22 mouse cellular contexts compared by ENCODE assay signal in genomic region chr16:6927661-6928060, GRCm38 (mm10).
"Had no signal": no experiment of that assay in that cellular context is flagged by ENCODE, and none has a peak within 500 bp of the region (broad histone marks: within the 10 kb centered on the region; RNA-seq: fewer than 3 reads in every experiment).

No protein-coding gene starts in this region.

- H3K9me3 ChIP-seq: limb, embryonic 10.5 days; limb, embryonic 13.5 days; liver, embryonic 12.5 days; liver, embryonic 15.5 days; lung, embryonic 15.5 days; megakaryocyte, embryonic 14.5 days; midbrain, embryonic 10.5 days; midbrain, embryonic 13.5 days; neural tube, embryonic 13.5 days had no signal

- H3K27me3 ChIP-seq: limb, embryonic 13.5 days; liver, embryonic 12.5 days; liver, embryonic 15.5 days; lung, embryonic 15.5 days; megakaryocyte, embryonic 14.5 days; midbrain, embryonic 13.5 days; neural tube, embryonic 13.5 days had no signal

- H3K4me1 ChIP-seq: limb, embryonic 10.5 days; limb, embryonic 13.5 days; liver, embryonic 12.5 days; liver, embryonic 15.5 days; lung, embryonic 15.5 days; megakaryocyte, embryonic 14.5 days; midbrain, embryonic 10.5 days; midbrain, embryonic 13.5 days; neural tube, embryonic 13.5 days had no signal

- H3K36me3 ChIP-seq: limb, embryonic 10.5 days; limb, embryonic 13.5 days; liver, embryonic 12.5 days; liver, embryonic 15.5 days; lung, embryonic 15.5 days; midbrain, embryonic 10.5 days; midbrain, embryonic 13.5 days; neural tube, embryonic 13.5 days had no signal

- DNase-seq: kidney, postnatal 25 days; layer of hippocampus, adult 9-11 months; liver; lung, adult 18-20 months; lung, postnatal 10 days; lung, postnatal 36 days; retina, postnatal 1 day; thymus, adult 2 months; thymus, postnatal 14 days; thymus, postnatal 4 days had no signal

- H3K4me3 ChIP-seq: layer of hippocampus, adult 2 months; limb, embryonic 10.5 days; limb, embryonic 13.5 days; liver, embryonic 12.5 days; liver, embryonic 15.5 days; lung, embryonic 15.5 days; megakaryocyte, embryonic 14.5 days; midbrain, embryonic 10.5 days; midbrain, embryonic 13.5 days; myocyte; neural tube, embryonic 13.5 days had no signal

- H3K27ac ChIP-seq: kidney, postnatal 0 days; layer of hippocampus, adult 2 months; limb, embryonic 10.5 days; limb, embryonic 13.5 days; liver, embryonic 12.5 days; liver, embryonic 15.5 days; lung, embryonic 15.5 days; midbrain, embryonic 10.5 days; midbrain, embryonic 13.5 days; neural tube, embryonic 13.5 days had no signal
